12 mouse cellular contexts compared by ENCODE assay signal in genomic region chr1:179591639-179592038, GRCm38 (mm10). TPM values are rescaled to one million over a fixed set of nuclear protein-coding genes. Genes with fewer than 3 reads are reported as not detected.
A peak's percentile ranks its signal among the peaks of the same experiment; 100 is the strongest.
DNase-seq lines count a peak whose midpoint lies in the region; ATAC-seq lines count a peak whose summit lies in the region.
"Had no signal": no experiment of that assay in that cellular context is flagged by ENCODE, and none has a peak within 500 bp of the region (broad histone marks: within the 10 kb centered on the region; RNA-seq: fewer than 3 reads in every experiment).

No protein-coding gene starts in this region.

- no peak overlapping the region; the same call in 1 of the 2 replicates for H3K4me2 ChIP-seq in hindbrain, embryonic 16.5 days (ENCODE audit: low read length)
- no peak overlapping the region for H3K4me2 ChIP-seq in hindbrain, embryonic 13.5 days
- H3K4me2 ChIP-seq: embryonic facial prominence, embryonic 13.5 days; stomach, embryonic 15.5 days had no signal

- WGBS in hindbrain, embryonic 16.5 days: 67% methylated on average over 12 of the region's 12 CpGs
- 84% methylated on average over 12 of the region's 12 CpGs for WGBS in hindbrain, embryonic 13.5 days

- DNase-seq in cerebellum, postnatal 10 days: peak; percentile 81 to 84
- peak; percentile 70 to 74 for DNase-seq in layer of hippocampus, adult 8-10 months (ENCODE audit: low spot score in 2 of 2)
- DNase-seq in right cerebral cortex, postnatal 36 days (ENCODE audit: low spot score in 2 of 2): peak; percentile 24 to 61
- DNase-seq in heart, postnatal 4 days: no peak
- no peak for DNase-seq in MN1 (ENCODE audit: low spot score)
- DNase-seq in ovary, postnatal 36 days (ENCODE audit: low spot score): no peak
- DNase-seq: adrenal gland, adult 2 months had no signal

- H3K27ac ChIP-seq in hindbrain, embryonic 16.5 days (ENCODE audit: low read depth, low read length): no peak overlapping the region
- H3K27ac ChIP-seq in hindbrain, embryonic 13.5 days: no peak overlapping the region
- H3K27ac ChIP-seq: embryonic facial prominence, embryonic 13.5 days; stomach, embryonic 15.5 days had no signal

- H3K4me3 ChIP-seq in hindbrain, embryonic 16.5 days (ENCODE audit: low read length): no peak overlapping the region
- H3K4me3 ChIP-seq in hindbrain, embryonic 13.5 days: no peak overlapping the region
- H3K4me3 ChIP-seq: embryonic facial prominence, embryonic 13.5 days; stomach, embryonic 15.5 days had no signal

- H3K36me3 ChIP-seq in hindbrain, embryonic 16.5 days (ENCODE audit: control insufficient read depth, insufficient read depth, low read length): peaks cover 5% of the 10 kb centered on the region; the same call in 1 of the 2 replicates
- H3K36me3 ChIP-seq in hindbrain, embryonic 13.5 days: peaks cover 13% of the 10 kb centered on the region

- ATAC-seq in hindbrain, embryonic 16.5 days: peak; percentile 76; the same call in 1 of the 2 replicates
- ATAC-seq in hindbrain, embryonic 13.5 days (ENCODE audit: low FRiP score): no peak
- ATAC-seq: intestine, embryonic 16.5 days had no signal

- H3K9me3 ChIP-seq in hindbrain, embryonic 16.5 days (ENCODE audit: control insufficient read depth, low read length): no peaks in the 10 kb centered on the region
- H3K9me3 ChIP-seq in hindbrain, embryonic 13.5 days: no peaks in the 10 kb centered on the region
- H3K9me3 ChIP-seq: embryonic facial prominence, embryonic 13.5 days; stomach, embryonic 15.5 days had no signal

- peaks cover 9% of the 10 kb centered on the region for H3K4me1 ChIP-seq in hindbrain, embryonic 16.5 days (ENCODE audit: control insufficient read depth, insufficient read depth, low read depth, low read length)
- H3K4me1 ChIP-seq in hindbrain, embryonic 13.5 days (replicated peaks): peaks cover 15% of the 10 kb centered on the region

- no peaks in the 10 kb centered on the region for H3K27me3 ChIP-seq in hindbrain, embryonic 16.5 days (replicated peaks; ENCODE audit: control insufficient read depth, insufficient read depth, low read length)
- no peaks in the 10 kb centered on the region for H3K27me3 ChIP-seq in hindbrain, embryonic 13.5 days
- H3K27me3 ChIP-seq: embryonic facial prominence, embryonic 13.5 days; stomach, embryonic 15.5 days had no signal

- no peak overlapping the region for H3K9ac ChIP-seq in hindbrain, embryonic 16.5 days (ENCODE audit: low read depth, low read length)
- H3K9ac ChIP-seq in hindbrain, embryonic 13.5 days: no peak overlapping the region
- H3K9ac ChIP-seq: embryonic facial prominence, embryonic 13.5 days; stomach, embryonic 15.5 days had no signal

RNA-seq across cellular contexts. Expression of gene Cnst, which starts 45.5 kb away (rescaled TPM):
- 25.1 and 30.0 TPM in 2 replicates for polyA plus RNA-seq in hindbrain, embryonic 16.5 days (2015; fragmentation: Nextera tagmentation; extraction: Ambion mirVana)
- 27.7 and 30.9 TPM in 2 replicates for polyA plus RNA-seq in hindbrain, embryonic 13.5 days (2015; fragmentation: Nextera tagmentation; extraction: Ambion mirVana)
- total RNA-seq in layer of hippocampus, adult 8-10 months (2022): 10 to 100 TPM; 30.5 to 35.9 (median 31.9) TPM
- total RNA-seq in heart, postnatal 4 days (2021): 10 to 100 TPM; 31.6 to 31.8 TPM

RNA-seq across cellular contexts. Expression of gene Tfb2m, which starts 45.6 kb away (rescaled TPM):
- 28.2 and 31.5 TPM in 2 replicates for polyA plus RNA-seq in hindbrain, embryonic 16.5 days (2015; fragmentation: Nextera tagmentation; extraction: Ambion mirVana)
- polyA plus RNA-seq in hindbrain, embryonic 13.5 days (2015; fragmentation: Nextera tagmentation; extraction: Ambion mirVana): 35.2 and 39.0 TPM in 2 replicates
- total RNA-seq in layer of hippocampus, adult 8-10 months (2022): 10 to 100 TPM; 20.1 to 26.4 (median 24.8) TPM
- 10 to 100 TPM; 23.0 to 25.1 TPM for total RNA-seq in heart, postnatal 4 days (2021)

Comparison
In these comparisons a context has a peak if more than half of its experiments do, and no peak if none do; other contexts are left out.
1. DNase-seq: peak in cerebellum, postnatal 10 days (2 of 2), layer of hippocampus, adult 8-10 months (2 of 2) and right cerebral cortex, postnatal 36 days (2 of 2); none in heart, postnatal 4 days (single experiment), MN1 (single experiment) and ovary, postnatal 36 days (single experiment).